Comparison of ENCODE assay signal across 27 mouse cellular contexts in the genomic region with DNA sequence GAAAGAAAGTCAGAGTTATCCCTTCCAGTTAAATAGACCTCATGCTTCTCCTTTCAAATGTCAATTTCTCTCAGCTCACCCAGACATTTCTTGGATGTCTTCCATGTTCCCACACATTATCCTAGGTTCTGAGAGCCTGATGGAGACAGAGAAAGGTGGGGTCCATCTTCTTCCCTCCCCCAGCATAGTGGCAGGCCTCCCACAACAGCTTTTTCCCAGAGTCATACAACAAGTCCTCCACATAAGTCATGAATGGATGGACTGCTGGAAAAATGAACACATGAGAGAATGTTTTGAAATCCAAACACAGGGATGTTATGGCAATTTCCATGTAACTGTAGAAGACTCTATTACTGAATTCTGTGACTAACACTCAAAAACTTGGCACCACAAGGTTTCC.
A peak's percentile ranks its signal among the peaks of the same experiment; 100 is the strongest.
DNase-seq lines count a peak whose midpoint lies in the region; ATAC-seq and TF ChIP-seq lines count a peak whose summit lies in the region.
"Had no signal": no experiment of that assay in that cellular context is flagged by ENCODE, and none has a peak within 500 bp of the region (broad histone marks: within the 10 kb centered on the region; RNA-seq: fewer than 3 reads in every experiment).

No protein-coding gene starts in this region.

- no peak overlapping the region for H3K27ac ChIP-seq in lung, embryonic 14.5 days (ENCODE audit: low read depth)
- no peak overlapping the region for H3K27ac ChIP-seq in lung, postnatal 0 days (ENCODE audit: low read length)
- H3K27ac ChIP-seq: embryonic facial prominence, embryonic 13.5 days; embryonic facial prominence, embryonic 15.5 days; forebrain, embryonic 10.5 days; forebrain, embryonic 12.5 days had no signal

- no peak overlapping the region for H3K4me3 ChIP-seq in lung, embryonic 14.5 days (ENCODE audit: low read depth, low read length)
- no peak overlapping the region for H3K4me3 ChIP-seq in lung, postnatal 0 days (ENCODE audit: low read depth, low read length)
- H3K4me3 ChIP-seq: embryonic facial prominence, embryonic 13.5 days; embryonic facial prominence, embryonic 15.5 days; forebrain, embryonic 10.5 days; forebrain, embryonic 12.5 days had no signal

- intact Hi-C loops in left cerebral cortex, postnatal 36 days (cut with DNase I), result no loop called here

- no peaks in the 10 kb centered on the region for H3K27me3 ChIP-seq in lung, embryonic 14.5 days (ENCODE audit: insufficient read depth, low read length)
- H3K27me3 ChIP-seq in lung, postnatal 0 days (replicated peaks; ENCODE audit: insufficient read depth, low read length), result no peaks in the 10 kb centered on the region
- H3K27me3 ChIP-seq: embryonic facial prominence, embryonic 13.5 days; embryonic facial prominence, embryonic 15.5 days; forebrain, embryonic 12.5 days had no signal

- peak; percentile 13 for DNase-seq in heart, adult 11 months
- DNase-seq in heart, adult 9 months (ENCODE audit: low spot score in 2 of 2), result no peak
- DNase-seq in lung, embryonic 14.5 days, result peak; percentile 68
- DNase-seq in lung, postnatal 25 days (ENCODE audit: low spot score), result no peak
- DNase-seq in lung, postnatal 0 days (ENCODE audit: low spot score), result peak; percentile 43
- DNase-seq in lung, postnatal 36 days, result no peak
- DNase-seq in fibroblast of lung, adult 2 months (ENCODE audit: low read depth), result peak; percentile 77
- no peak for DNase-seq in left cerebral cortex, postnatal 36 days (ENCODE audit: low spot score in 2 of 2)
- DNase-seq: adrenal gland, adult 2 months; adrenal gland, postnatal 10 days; adrenal gland, postnatal 25 days; B cell, adult 2 months; cerebellum, adult 11 months; cerebellum, adult 18-20 months; cerebellum, adult 8-10 months; cerebellum, adult 9-11 months; cerebellum, postnatal 14 days; cerebellum, postnatal 36 days; embryo, embryonic 11 days had no signal

- H3K9ac ChIP-seq in lung, embryonic 14.5 days, result no peak overlapping the region
- H3K9ac ChIP-seq in lung, postnatal 0 days (replicated peaks; ENCODE audit: low read depth), result no peak overlapping the region
- H3K9ac ChIP-seq: embryonic facial prominence, embryonic 13.5 days; embryonic facial prominence, embryonic 15.5 days; forebrain, embryonic 12.5 days had no signal

- no peak for TF ChIP-seq EP300 in lung, postnatal 0 days (IDR thresholded peaks at IDR 0.05)

- TF ChIP-seq CTCF in lung, embryonic 14.5 days (IDR thresholded peaks at IDR 0.05; ENCODE audit: low read depth), result no peak
- TF ChIP-seq CTCF in lung, postnatal 0 days (IDR thresholded peaks at IDR 0.05), result no peak

- ATAC-seq in lung, embryonic 14.5 days (ENCODE audit: insufficient read depth), result peak; percentile 71
- ATAC-seq in lung, postnatal 0 days, result no peak
- ATAC-seq: CD4-positive, CD25-positive, alpha-beta regulatory T cell, adult 4 months; forebrain, embryonic 14.5 days; forebrain, embryonic 16.5 days had no signal

- no peaks in the 10 kb centered on the region for H3K4me1 ChIP-seq in lung, embryonic 14.5 days (ENCODE audit: insufficient read depth)
- H3K4me1 ChIP-seq in lung, postnatal 0 days (ENCODE audit: insufficient read depth, low read depth, low read length), result no peaks in the 10 kb centered on the region
- H3K4me1 ChIP-seq: embryonic facial prominence, embryonic 13.5 days; embryonic facial prominence, embryonic 15.5 days; forebrain, embryonic 10.5 days; forebrain, embryonic 12.5 days had no signal

- H3K4me2 ChIP-seq in lung, embryonic 14.5 days, result no peak overlapping the region
- no peak overlapping the region for H3K4me2 ChIP-seq in lung, postnatal 0 days (replicated peaks; ENCODE audit: low read depth, low read length)
- H3K4me2 ChIP-seq: embryonic facial prominence, embryonic 13.5 days; embryonic facial prominence, embryonic 15.5 days; forebrain, embryonic 12.5 days had no signal

- no peaks in the 10 kb centered on the region for H3K36me3 ChIP-seq in lung, embryonic 14.5 days (ENCODE audit: insufficient read depth)
- no peaks in the 10 kb centered on the region for H3K36me3 ChIP-seq in lung, postnatal 0 days (ENCODE audit: insufficient read depth, low read length)
- H3K36me3 ChIP-seq: embryonic facial prominence, embryonic 13.5 days; embryonic facial prominence, embryonic 15.5 days; forebrain, embryonic 10.5 days; forebrain, embryonic 12.5 days; G1E had no signal

- H3K9me3 ChIP-seq in lung, embryonic 14.5 days (ENCODE audit: low read depth, low read length), result no peaks in the 10 kb centered on the region
- H3K9me3 ChIP-seq in lung, postnatal 0 days (ENCODE audit: low read length), result no peaks in the 10 kb centered on the region
- H3K9me3 ChIP-seq: embryonic facial prominence, embryonic 13.5 days; embryonic facial prominence, embryonic 15.5 days; forebrain, embryonic 10.5 days; forebrain, embryonic 12.5 days had no signal

Comparison
In these comparisons a context has a peak if more than half of its experiments do, and no peak if none do; other contexts are left out.
1. DNase-seq: peak in heart, adult 11 months (single experiment), lung, embryonic 14.5 days (single experiment), lung, postnatal 0 days (single experiment) and fibroblast of lung, adult 2 months (single experiment); none in heart, adult 9 months (0 of 2), lung, postnatal 25 days (single experiment), lung, postnatal 36 days (single experiment) and left cerebral cortex, postnatal 36 days (0 of 2).